In the genomic region with DNA sequence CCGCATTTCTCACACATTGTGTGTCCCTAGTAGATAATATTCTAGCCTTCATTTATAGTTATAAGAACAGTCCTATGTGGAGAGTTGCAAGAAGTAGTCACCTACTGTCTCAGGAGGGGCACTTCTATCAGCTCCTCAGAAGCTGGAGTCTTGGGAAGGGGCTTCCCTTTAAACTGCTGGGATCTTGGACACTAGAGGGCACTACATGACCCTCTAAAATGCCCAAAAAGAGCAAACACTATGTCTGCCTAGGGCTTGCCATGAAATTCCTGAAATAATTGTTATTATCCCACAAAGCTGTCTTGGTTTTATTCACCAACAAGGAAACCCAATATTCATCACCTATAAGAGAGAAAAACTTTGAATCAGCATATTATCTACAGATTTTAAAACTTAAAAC, we compare ENCODE assay signal across 8 mouse cellular contexts.
DNase-seq lines count a peak whose midpoint lies in the region; ATAC-seq lines count a peak whose summit lies in the region.

No protein-coding gene starts in this region.

- H3K27ac ChIP-seq in hindbrain, embryonic 16.5 days (ENCODE audit: low read depth, low read length) = no peak overlapping the region

- no peak overlapping the region for H3K4me3 ChIP-seq in hindbrain, embryonic 16.5 days (ENCODE audit: low read length)

- no peaks in the 10 kb centered on the region for H3K36me3 ChIP-seq in hindbrain, embryonic 16.5 days (ENCODE audit: control insufficient read depth, insufficient read depth, low read length)

- no peak overlapping the region for H3K9ac ChIP-seq in hindbrain, embryonic 16.5 days (ENCODE audit: low read depth, low read length)

- WGBS in hindbrain, embryonic 16.5 days = 91% methylated on average over 1 of the region's 1 CpGs

- ATAC-seq in hindbrain, embryonic 16.5 days = peak; percentile 81

- H3K9me3 ChIP-seq in hindbrain, embryonic 16.5 days (ENCODE audit: control insufficient read depth, low read length) = no peaks in the 10 kb centered on the region

- H3K4me1 ChIP-seq in hindbrain, embryonic 16.5 days (ENCODE audit: control insufficient read depth, insufficient read depth, low read depth, low read length) = no peaks in the 10 kb centered on the region

- no peak overlapping the region for H3K4me2 ChIP-seq in hindbrain, embryonic 16.5 days (ENCODE audit: low read length)

- H3K27me3 ChIP-seq in hindbrain, embryonic 16.5 days (replicated peaks; ENCODE audit: control insufficient read depth, insufficient read depth, low read length) = no peaks in the 10 kb centered on the region

- DNase-seq in adrenal gland, postnatal 10 days = peak; percentile 34
- no peak for DNase-seq in adrenal gland, postnatal 36 days
- peak; percentile 9 to 35 for DNase-seq in layer of hippocampus, postnatal 14 days (ENCODE audit: low spot score in 2 of 2)
- no peak for DNase-seq in layer of hippocampus, adult 9-11 months
- DNase-seq in MN1 (ENCODE audit: low spot score) = peak; percentile 9
- DNase-seq in natural killer cell, adult 2 months (ENCODE audit: low spot score in 2 of 2) = no peak
- DNase-seq in frontal cortex, postnatal 14 days (ENCODE audit: low spot score in 2 of 2) = no peak

Comparison
In these comparisons a context has a peak if more than half of its experiments do, and no peak if none do; other contexts are left out.
1. DNase-seq: peak in adrenal gland, postnatal 10 days (single experiment), layer of hippocampus, postnatal 14 days (2 of 2) and MN1 (single experiment); none in adrenal gland, postnatal 36 days (0 of 2), layer of hippocampus, adult 9-11 months (single experiment), natural killer cell, adult 2 months (0 of 2) and frontal cortex, postnatal 14 days (0 of 2).